Mouse (Mus musculus): Measurements from ENCODE around the gene Med17.

GRCm38 (mm10) chr9:15254501-15254900, 25.2 kb downstream of the Med17 start:
- TF ChIP-seq POLR2A (IDR thresholded peaks at IDR 0.05; ENCODE audit: low read depth, low read length), result no peak
- no peak for TF ChIP-seq CTCF (conservative IDR thresholded peaks at IDR 0.05; ENCODE audit: insufficient read depth, insufficient read length, low read depth, low read length)
